Mouse (Mus musculus): Measurements from ENCODE around the gene Cers6.

Cers6 gene

GRCm38 (mm10) chr2:69071440-69072235 lies 210.4 kb downstream of the Cers6 start:
- CTCF ChIA-PET, result no interaction called here

GRCm38 (mm10) chr2:69077189-69077588 lies 215.9 kb downstream of the Cers6 start:
- CTCF ChIA-PET, result interaction anchor here (0.7 kb wide), 1 partner anchor 10 kb away, joined by 4 read pairs; no protein-coding TSS in a partner anchor

GRCm38 (mm10) chr2:69080760-69081159 lies 219.5 kb downstream of the Cers6 start:
- CTCF ChIA-PET, result no interaction called here

DNA sequence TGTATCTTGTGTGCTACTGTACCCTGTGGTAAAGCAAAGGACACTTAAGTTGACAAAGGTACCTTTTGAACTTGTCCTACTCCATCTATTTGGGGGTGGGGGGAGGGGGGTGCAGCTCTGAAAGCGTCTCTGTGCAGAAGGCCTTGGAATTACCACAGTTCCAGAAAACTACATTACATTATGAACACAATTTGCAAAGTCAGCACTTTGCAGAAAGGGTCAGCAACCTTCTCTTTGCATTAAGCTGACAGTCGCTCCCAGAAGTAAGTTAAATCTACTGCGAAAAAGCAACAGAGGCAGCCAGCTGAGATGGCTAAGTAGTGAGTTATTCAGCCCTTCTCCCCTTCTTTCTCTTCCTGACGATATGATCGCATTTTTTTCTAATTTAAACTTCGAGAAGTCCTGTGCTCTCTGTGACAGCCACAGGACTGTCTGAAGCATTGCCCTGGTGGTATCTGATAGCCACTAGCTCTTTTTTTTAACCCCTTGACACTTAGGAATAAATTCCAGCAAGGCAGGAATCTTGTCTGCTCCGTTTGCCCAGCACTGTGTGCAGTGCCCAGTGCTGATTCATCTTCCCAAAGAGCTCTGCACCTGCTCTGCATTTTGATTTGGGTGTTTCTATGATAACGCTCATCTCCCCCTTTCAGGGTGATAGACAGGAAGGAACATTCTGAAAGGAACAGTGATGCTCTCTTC lies 221.4 kb downstream of the Cers6 start:
- CTCF ChIA-PET, result interaction anchor here (0.5 kb wide), 1 partner anchor 144 kb away, joined by 3 read pairs; no protein-coding TSS in a partner anchor

GRCm38 (mm10) chr2:69083198-69083509 lies 221.9 kb downstream of the Cers6 start:
- CTCF ChIA-PET, result interaction anchor here (0.5 to 0.7 kb wide), 2 partner anchors 30 to 144 kb away, joined by 3 read pairs; no protein-coding TSS in a partner anchor

GRCm38 (mm10) chr2:69084416-69084815 lies 223.2 kb downstream of the Cers6 start:
- CTCF ChIA-PET, result no interaction called here

- CTCF ChIA-PET, result interaction anchor here (0.6 kb wide), 1 partner anchor 9 kb away, joined by 4 read pairs; no protein-coding TSS in a partner anchor
These were observed 225.4 kb downstream of the Cers6 start for GRCm38 (mm10) chr2:69086505-69087260.

GRCm38 (mm10) chr2:69095836-69096235 lies 234.6 kb downstream of the Cers6 start:
- CTCF ChIA-PET, result no interaction called here

DNA sequence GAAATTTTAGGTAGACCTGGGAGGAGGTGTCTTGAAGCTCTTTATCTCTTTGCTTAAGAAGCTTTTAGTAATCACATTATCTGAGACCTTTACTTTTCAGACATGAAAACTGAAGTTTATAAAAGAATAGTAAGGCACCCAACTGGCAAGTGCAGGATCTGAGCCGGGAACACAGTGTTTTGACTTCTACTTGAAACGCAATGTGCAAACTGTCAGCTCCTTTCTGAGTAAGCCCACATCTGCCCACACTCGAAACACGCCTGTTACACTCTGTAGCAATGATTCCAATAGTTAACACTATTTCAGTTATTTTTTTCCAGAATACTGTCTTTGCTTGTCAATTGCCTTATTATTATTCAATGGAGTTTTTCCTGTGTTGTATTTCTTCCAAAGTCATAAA lies 235.6 kb downstream of the Cers6 start:
- CTCF ChIA-PET, result no interaction called here

GRCm38 (mm10) chr2:69097526-69097925 lies 236.3 kb downstream of the Cers6 start:
- CTCF ChIA-PET, result no interaction called here

GRCm38 (mm10) chr2:69098701-69099100 lies 237.5 kb downstream of the Cers6 start:
- CTCF ChIA-PET, result no interaction called here

DNA sequence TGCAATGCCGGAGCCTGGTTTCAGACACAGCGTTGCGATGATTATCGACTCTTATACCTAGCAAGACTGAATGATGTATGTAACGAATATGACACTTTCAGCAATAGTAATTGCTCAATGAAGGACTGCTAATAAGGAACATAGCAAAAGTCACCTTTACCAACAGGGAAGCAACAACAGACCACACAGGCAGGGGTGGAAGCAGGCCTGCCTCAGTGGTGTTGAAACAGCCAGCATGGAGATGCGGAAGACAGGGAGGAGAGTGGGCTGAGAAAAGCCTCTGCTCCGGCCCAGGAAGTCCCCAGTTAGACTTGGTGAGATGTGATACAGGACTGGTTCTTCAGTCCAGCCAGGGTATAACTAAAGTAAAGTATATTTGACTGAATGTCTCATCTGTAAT lies 237.9 kb downstream of the Cers6 start:
- CTCF ChIA-PET, result no interaction called here

GRCm38 (mm10) chr2:69100706-69101105 lies 239.5 kb downstream of the Cers6 start:
- CTCF ChIA-PET, result no interaction called here

GRCm38 (mm10) chr2:69103526-69103925 lies 242.3 kb downstream of the Cers6 start:
- CTCF ChIA-PET, result no interaction called here

DNA sequence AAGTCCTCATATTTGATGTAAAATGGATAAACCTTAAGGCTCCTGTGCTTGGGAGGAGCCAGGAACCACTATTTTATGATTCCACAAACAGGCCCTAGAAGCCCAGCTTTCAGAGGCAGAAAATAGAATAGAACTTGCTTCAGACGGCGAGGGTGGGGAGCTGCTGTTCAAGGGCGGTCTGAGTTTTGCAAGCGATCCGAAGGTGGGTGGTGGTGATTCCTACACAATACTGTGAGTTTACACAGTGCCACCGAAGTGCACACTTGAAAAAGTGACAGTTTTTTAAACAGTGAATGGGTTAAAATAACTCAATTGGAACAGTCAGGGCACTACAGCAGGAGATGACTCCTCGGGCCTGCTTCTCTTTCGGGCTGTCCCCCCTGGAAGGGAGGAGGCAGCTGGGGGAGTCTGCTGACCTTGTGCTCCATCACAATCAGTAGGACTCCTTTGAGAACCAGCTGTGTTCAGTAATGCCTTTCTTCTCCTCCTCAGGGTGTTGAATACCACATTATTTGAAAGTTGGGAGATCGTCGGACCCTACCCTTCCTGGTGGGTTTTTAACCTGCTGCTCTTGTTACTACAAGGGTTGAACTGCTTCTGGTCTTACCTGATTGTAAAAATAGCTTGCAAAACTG lies 243.4 kb downstream of the Cers6 start:
- CTCF ChIA-PET, result no interaction called here

GRCm38 (mm10) chr2:69109246-69109645 lies 248.0 kb downstream of the Cers6 start:
- CTCF ChIA-PET, result no interaction called here

DNA sequence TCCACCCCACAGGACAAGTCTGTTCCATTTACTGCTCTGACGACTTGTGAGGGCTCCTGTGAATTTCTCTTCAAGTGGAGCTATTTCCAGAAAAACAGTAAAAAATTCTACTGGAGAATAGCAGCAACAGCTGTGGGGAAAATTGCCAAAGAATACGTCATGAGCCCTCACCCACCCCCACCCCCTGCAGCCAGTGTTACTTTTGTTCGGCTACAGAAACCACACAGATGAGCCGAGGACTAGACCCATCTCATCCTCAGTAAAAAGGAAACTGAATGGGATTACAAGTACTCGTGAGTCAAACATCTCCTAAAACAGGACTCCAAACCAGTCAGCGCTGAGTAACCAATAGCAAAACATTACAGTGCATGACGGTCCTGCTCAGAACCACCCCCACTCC lies 248.5 kb downstream of the Cers6 start:
- CTCF ChIA-PET, result no interaction called here

DNA sequence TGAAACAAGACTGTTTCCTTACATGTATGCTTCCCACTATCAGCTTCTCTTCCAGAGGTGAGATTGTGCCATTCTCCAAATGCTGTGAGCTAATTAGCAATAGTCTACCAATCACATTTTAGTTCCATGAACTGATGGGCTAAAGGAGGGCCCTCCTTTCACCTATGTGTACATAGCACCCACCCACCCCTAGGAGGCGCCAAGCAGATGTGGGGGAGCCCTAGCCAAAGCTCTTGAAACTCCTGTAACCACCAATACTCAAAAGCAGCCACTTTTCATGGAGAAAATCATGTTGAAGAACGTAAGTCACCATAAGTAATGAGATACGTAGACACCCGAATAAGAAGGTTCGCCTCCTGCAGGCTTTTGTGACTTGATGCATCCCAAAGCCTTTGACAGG lies 251.4 kb downstream of the Cers6 start:
- CTCF ChIA-PET, result no interaction called here

- CTCF ChIA-PET, result interaction anchor here (0.6 kb wide), 1 partner anchor 31 kb away, joined by 3 read pairs; no protein-coding TSS in a partner anchor
These were observed 252.7 kb downstream of the Cers6 start for GRCm38 (mm10) chr2:69113829-69114547.

GRCm38 (mm10) chr2:69115921-69116320 lies 254.7 kb downstream of the Cers6 start:
- CTCF ChIA-PET, result no interaction called here

DNA sequence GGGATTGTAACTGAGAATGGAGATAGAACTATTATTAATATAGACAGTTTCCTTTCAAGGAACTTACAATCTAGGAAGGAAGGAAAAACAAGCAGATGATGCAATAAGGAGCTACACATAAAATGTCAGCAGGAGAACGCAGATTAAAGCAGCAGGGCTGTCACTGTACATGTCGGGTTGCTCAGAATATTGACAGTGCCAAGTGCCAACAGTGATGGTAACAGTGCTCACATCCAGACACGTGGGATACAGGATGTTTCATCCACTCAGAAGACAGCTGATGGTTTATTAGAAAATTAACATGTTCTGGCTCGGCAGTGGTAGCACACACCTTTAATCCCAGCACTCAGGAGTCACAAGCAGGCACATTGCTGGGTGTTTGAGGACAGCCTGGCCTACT lies 255.5 kb downstream of the Cers6 start:
- CTCF ChIA-PET, result no interaction called here
